Mouse (Mus musculus): ENCODE data around the gene Tmem59. TPM values are rescaled to one million over a fixed set of nuclear protein-coding genes. Genes with fewer than 3 reads are reported as not detected.
A peak's percentile ranks its signal among the peaks of the same experiment; 100 is the strongest.

The Tmem59 gene
- 322 and 328 TPM in 2 replicates for polyA plus RNA-seq (2015; fragmentation: Nextera tagmentation; extraction: Ambion mirVana)

DNA sequence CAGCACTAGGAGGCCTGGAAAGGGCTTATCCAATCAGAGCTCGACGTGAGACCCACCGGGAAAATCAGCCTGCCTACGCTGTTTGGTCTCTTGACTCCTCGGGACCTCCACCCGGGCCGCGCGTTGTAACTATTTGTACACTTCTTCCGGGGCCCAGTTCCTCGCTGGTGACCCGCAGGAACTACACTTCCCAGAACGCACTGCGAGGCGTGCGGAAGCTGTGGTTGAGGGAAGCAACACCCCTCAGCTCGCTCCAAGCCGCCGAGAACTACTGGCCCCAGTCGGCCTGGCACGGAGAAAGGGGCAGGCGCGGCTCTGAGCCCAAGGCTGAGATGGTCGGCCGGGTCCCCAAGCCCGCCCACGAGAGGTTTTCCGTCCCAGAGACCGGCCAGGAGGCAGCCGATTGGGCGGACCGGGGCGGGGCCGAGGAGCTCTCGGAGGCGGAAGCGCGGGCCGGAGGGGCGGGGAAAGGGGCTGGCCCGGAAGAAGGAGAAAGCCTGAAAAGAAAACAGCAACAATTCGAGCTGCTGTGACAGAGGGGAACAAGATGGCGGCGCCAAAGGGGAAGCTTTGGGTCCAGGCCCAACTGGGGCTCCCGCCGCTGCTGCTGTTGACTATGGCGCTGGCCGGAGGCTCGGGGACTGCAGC, at the start of gene Tmem59:
Gene Tmem59, plus strand, starts transcription at position 218 of the 648 bp plus-strand sequence.
- peak within 1 kb of the TSS; percentile 75 for H3K4me2 ChIP-seq
- H3K9me3 ChIP-seq (replicated peaks) = no peaks in the 10 kb centered on the region
- peak; percentile 93 for ATAC-seq (replicated peaks; ENCODE audit: insufficient number of reproducible peaks, insufficient read depth, low FRiP score, low read depth)
- H3K36me3 ChIP-seq = peaks cover 16% of the 10 kb centered on the region; the same call in 1 of the 2 replicates
- WGBS = under 1% methylated on average over 49 of the region's 49 CpGs
- H3K27me3 ChIP-seq = no peaks in the 10 kb centered on the region
- peak within 1 kb of the TSS; percentile 97 for H3K27ac ChIP-seq
- peaks cover 30% of the 10 kb centered on the region for H3K4me1 ChIP-seq (replicated peaks)
- peak within 1 kb of the TSS; percentile 90 for H3K4me3 ChIP-seq
- peak within 1 kb of the TSS; percentile 69 for H3K9ac ChIP-seq

DNA sequence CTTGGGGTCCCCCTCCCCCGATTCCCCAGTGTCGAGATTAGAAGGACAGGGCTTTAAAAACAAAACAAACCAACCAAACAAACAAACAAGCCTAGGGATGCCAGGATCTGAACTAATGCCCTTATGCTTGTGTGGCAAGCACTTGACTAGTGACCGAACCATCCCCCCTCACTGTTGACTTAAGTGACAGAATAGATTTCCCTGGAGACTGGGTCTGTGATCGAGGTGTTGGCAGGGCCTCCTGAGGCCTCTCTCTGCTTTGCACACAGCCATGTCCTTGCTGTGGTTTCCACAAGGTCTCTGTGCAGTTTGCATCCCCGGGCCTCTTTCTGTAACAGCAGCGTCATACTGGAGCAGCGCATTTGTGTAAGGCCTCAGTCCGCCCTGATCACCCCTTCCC, 48.8 kb upstream of the Tmem59 start:
- H3K9me3 ChIP-seq (replicated peaks) = no peaks in the 10 kb centered on the region
- H3K36me3 ChIP-seq = no peaks in the 10 kb centered on the region
- WGBS = 69% methylated on average over 8 of the region's 8 CpGs
- no peak overlapping the region for H3K9ac ChIP-seq
- no peak overlapping the region for H3K4me3 ChIP-seq
- peaks cover 15% of the 10 kb centered on the region for H3K27me3 ChIP-seq
- H3K4me2 ChIP-seq = no peak overlapping the region
- peaks cover 7% of the 10 kb centered on the region; the same call in 1 of the 2 replicates for H3K4me1 ChIP-seq (replicated peaks)
- ATAC-seq (replicated peaks; ENCODE audit: insufficient number of reproducible peaks, insufficient read depth, low FRiP score, low read depth) = no peak
- H3K27ac ChIP-seq = no peak overlapping the region

DNA sequence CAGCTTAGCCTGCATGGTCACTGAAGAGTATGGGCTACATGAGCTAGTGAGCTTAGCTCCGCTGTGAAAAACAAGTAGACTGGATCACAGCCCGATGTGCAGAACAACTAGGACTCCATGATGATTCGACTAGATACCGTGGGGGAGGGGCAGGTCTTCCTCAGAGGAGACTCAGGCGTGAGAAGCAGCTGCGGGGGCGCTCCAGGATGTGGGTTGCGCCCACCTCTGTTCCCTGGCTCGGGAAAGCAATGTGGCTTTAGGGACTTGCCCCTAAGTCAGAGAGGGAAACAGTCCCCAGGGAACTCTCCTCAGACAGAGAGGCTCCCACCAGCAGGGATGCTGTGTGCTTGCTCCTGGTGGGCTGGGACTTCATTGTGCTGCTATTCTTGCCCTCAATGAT, 47.7 kb upstream of the Tmem59 start:
- Histone ChIP-seq H3K4me1 (replicated peaks) (peaks cover 7% of the 10 kb centered on the region; the same call in 1 of the 2 replicates), H3K9ac (no peak overlapping the region), H3K4me2 (no peak overlapping the region), H3K36me3 (no peaks in the 10 kb centered on the region), H3K4me3 (no peak overlapping the region), H3K27ac (no peak overlapping the region), H3K27me3 (peaks cover 14% of the 10 kb centered on the region), H3K9me3 (replicated peaks) (no peaks in the 10 kb centered on the region)
- ATAC-seq (replicated peaks; ENCODE audit: insufficient number of reproducible peaks, insufficient read depth, low FRiP score, low read depth) = no peak
- 22% methylated on average over 9 of the region's 9 CpGs for WGBS

DNA sequence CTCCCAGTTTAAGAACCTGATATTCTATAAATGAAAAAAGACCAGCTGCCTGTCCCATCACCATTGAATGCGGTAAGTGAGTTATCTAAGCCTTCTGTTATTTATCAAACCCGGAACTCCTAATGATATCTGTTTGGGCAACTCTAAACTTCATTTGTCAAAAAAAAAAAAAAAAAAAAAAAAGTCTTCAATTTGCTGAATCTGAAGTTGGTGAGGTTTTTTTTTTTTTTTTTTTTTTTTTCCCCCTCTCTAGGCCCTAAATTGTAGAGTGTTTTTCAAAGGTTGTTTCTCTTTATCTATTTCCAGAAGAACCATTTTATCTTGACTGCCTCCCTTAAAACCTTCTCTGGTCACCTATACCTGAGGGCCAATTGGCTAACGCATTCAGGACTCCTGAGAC, 43.3 kb upstream of the Tmem59 start:
- Histone ChIP-seq H3K9ac (no peak overlapping the region), H3K27ac (no peak overlapping the region), H3K4me2 (no peak overlapping the region), H3K4me1 (replicated peaks) (peaks cover 23% of the 10 kb centered on the region), H3K36me3 (no peaks in the 10 kb centered on the region), H3K4me3 (no peak overlapping the region), H3K9me3 (replicated peaks) (no peaks in the 10 kb centered on the region), H3K27me3 (0 out of 2 replicates have a peak, but pooled peaks cover 2% of the 10 kb centered on the region)
- 80% methylated on average over 3 of the region's 3 CpGs for WGBS
- ATAC-seq (replicated peaks; ENCODE audit: insufficient number of reproducible peaks, insufficient read depth, low FRiP score, low read depth) = no peak

DNA sequence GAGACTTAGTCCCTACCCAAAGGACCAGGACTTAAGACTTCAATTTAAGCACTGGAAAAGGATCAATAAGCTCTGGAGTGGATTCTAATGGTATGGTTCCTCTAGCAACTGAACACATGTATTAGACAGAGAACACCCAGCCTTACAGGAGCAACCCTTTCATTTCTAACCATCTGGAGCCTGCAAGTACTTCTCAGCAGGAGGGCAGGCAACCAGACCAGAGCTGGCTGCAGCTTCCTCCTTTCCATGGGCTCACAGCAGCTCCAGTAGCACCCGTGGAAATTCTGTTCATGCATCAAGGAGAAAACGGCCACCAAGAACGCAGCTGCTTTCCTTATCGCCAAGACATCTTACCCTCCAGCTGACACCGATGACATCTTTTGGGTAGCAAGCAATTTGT, 42.5 kb upstream of the Tmem59 start:
- no peak overlapping the region for H3K9ac ChIP-seq
- peaks cover 23% of the 10 kb centered on the region for H3K4me1 ChIP-seq (replicated peaks)
- H3K27ac ChIP-seq = no peak overlapping the region

DNA sequence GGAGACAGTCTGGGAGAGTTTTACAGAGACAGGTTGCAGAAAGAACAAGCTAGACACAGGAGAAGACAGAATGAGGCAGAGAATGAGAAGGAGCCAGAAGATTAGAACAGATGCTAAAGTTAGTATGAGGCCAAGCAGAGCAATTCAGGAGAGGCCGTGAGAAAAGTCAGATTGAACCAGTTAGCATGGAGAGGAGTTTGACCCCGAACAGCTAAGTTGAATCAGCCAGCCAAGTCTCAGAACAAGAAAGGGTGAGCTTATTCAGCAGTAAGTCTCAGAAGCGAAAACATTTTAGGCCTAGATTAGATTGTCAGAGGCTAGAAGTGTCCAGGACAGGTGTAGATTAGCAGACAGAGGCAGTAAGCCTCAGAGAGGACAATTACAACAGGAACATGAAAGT, 41.7 kb upstream of the Tmem59 start:
- 0 out of 2 replicates have a peak, but pooled peaks cover 2% of the 10 kb centered on the region for H3K27me3 ChIP-seq
- no peak overlapping the region for H3K4me3 ChIP-seq
- no peaks in the 10 kb centered on the region for H3K36me3 ChIP-seq
- WGBS = 34% methylated on average over 3 of the region's 3 CpGs
- no peak overlapping the region for H3K4me2 ChIP-seq
- H3K27ac ChIP-seq = no peak overlapping the region
- H3K9ac ChIP-seq = no peak overlapping the region
- no peak for ATAC-seq (replicated peaks; ENCODE audit: insufficient number of reproducible peaks, insufficient read depth, low FRiP score, low read depth)
- H3K9me3 ChIP-seq (replicated peaks) = no peaks in the 10 kb centered on the region
- H3K4me1 ChIP-seq (replicated peaks) = peaks cover 21% of the 10 kb centered on the region

More for the DNA sequence above, 42.5 kb upstream of the Tmem59 start:
- no peaks in the 10 kb centered on the region for H3K9me3 ChIP-seq (replicated peaks)
- 70% methylated on average over 5 of the region's 5 CpGs for WGBS
- H3K4me3 ChIP-seq = no peak overlapping the region
- no peak overlapping the region for H3K4me2 ChIP-seq
- 0 out of 2 replicates have a peak, but pooled peaks cover 2% of the 10 kb centered on the region for H3K27me3 ChIP-seq
- no peak for ATAC-seq (replicated peaks; ENCODE audit: insufficient number of reproducible peaks, insufficient read depth, low FRiP score, low read depth)
- no peaks in the 10 kb centered on the region for H3K36me3 ChIP-seq

DNA sequence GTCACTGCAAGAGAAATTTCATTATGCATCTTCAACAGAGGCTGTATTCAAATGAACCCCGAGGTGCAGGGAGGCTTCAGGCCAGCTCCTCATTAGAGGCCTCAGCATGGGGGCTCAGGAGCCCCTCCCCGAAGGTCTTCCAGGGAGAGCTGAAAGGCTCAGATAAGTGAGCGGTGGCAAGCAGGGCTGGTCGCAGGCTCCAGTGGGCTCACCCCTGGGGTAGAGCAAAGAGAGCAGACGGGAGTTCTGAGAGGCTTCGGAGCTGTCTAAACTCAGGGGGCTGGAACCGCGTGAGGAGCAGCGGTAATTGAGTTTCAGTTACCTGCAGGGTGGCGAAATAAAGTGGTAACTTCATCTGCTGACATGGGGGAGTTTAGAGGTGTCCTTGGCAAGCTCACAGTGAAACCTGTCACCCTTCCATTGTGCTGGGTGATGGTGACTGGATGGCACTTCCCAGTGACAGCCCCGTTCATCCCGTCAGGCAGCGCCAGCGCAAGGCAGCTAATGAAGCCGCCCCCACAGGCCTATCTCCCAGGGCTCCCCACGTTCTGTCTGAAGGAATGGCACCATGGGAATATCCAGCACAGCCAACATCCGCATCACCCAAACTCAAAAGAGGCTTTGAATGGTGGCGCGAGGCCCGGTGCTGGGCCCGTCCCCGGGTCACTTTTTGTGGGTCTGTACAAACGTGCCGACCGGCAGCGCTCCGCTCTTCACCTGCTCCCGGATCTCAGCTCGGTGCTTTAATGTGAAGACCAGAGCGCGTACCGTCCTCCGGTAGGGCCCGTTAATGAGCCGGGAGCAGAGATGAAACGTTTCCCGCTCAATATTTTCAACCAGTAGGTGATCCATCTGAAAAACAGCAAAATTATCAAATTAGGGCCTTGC, 39.0 kb upstream of the Tmem59 start:
- H3K27me3 ChIP-seq = 0 out of 2 replicates have a peak, but pooled peaks cover 2% of the 10 kb centered on the region
- no peak overlapping the region for H3K27ac ChIP-seq
- H3K4me3 ChIP-seq = no peak overlapping the region
- WGBS = 58% methylated on average over 37 of the region's 37 CpGs
- H3K4me1 ChIP-seq (replicated peaks) = peaks cover 21% of the 10 kb centered on the region
- ATAC-seq (replicated peaks; ENCODE audit: insufficient number of reproducible peaks, insufficient read depth, low FRiP score, low read depth) = no peak
- no peak overlapping the region for H3K4me2 ChIP-seq
- no peak overlapping the region for H3K9ac ChIP-seq
- H3K36me3 ChIP-seq = no peaks in the 10 kb centered on the region
- H3K9me3 ChIP-seq (replicated peaks) = no peaks in the 10 kb centered on the region

DNA sequence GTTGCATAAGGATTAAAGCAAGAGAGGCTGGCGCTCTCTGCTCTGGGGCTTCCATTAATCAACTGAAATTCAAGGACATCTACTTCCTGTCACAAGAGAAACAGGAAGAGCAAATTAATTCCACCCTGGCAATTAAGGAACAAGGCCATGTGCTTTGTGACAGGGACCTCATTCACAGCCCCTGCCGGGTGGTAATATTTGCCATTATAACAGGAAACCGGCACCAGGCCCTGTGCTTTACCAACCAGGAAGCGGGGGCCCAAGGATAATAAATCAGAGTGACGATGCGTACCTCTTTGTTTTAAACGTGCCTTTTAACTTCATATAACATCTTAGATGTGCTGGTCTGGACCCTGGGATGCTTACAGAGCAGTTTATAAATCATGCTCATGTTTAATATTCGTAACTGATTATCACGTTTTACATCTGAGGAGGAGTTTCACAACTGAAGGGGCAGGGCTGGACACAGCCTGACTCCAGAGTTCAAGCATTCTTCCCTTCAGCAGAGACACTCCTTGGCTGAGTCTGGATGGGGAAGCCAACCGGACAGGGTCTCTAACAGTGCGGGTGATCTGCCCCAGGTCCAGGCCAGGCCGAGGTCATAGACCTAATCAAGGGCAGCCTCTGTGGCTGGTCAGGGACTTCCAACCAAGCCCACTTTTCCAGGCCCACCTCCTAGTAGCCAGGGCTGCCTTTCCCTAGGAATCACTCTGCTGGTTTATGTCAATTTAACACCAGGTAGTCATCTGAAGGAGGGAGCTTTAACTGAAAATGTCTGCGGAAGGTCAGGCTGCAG, 38.2 kb upstream of the Tmem59 start:
- Histone ChIP-seq H3K27ac (no peak overlapping the region), H3K9ac (no peak overlapping the region), H3K27me3 (no peaks in the 10 kb centered on the region), H3K4me2 (no peak overlapping the region), H3K36me3 (no peaks in the 10 kb centered on the region), H3K4me3 (no peak overlapping the region), H3K4me1 (replicated peaks) (peaks cover 21% of the 10 kb centered on the region), H3K9me3 (replicated peaks) (no peaks in the 10 kb centered on the region)
- no peak for ATAC-seq (replicated peaks; ENCODE audit: insufficient number of reproducible peaks, insufficient read depth, low FRiP score, low read depth)
- WGBS = 59% methylated on average over 13 of the region's 13 CpGs

DNA sequence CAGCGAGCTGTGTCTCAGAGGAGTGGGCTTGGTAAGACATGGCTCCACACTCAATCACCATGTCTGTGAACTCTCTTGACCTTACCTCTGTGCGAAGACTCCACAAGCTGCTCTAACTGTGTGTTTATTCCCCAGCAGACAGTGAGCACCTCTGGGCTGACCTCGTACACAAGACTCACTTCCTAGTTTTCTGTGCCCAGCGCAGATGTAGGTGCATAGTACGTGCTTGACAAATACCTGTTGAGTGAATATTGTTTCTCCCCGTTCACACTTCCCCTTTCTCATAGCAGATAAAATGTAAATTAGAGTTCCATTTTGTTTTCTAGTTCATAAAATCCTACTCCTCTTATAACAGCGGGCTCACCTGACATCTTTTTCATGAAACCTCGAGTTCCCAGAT, 34.7 kb upstream of the Tmem59 start:
- no peaks in the 10 kb centered on the region for H3K9me3 ChIP-seq (replicated peaks)
- peaks cover 15% of the 10 kb centered on the region for H3K4me1 ChIP-seq (replicated peaks)
- no peak overlapping the region for H3K4me3 ChIP-seq
- H3K27me3 ChIP-seq = no peaks in the 10 kb centered on the region
- WGBS = 86% methylated on average over 8 of the region's 8 CpGs
- no peak for ATAC-seq (replicated peaks; ENCODE audit: insufficient number of reproducible peaks, insufficient read depth, low FRiP score, low read depth)
- no peak overlapping the region for H3K27ac ChIP-seq
- no peak overlapping the region for H3K9ac ChIP-seq
- no peak overlapping the region for H3K4me2 ChIP-seq
- H3K36me3 ChIP-seq = peaks cover 15% of the 10 kb centered on the region

DNA sequence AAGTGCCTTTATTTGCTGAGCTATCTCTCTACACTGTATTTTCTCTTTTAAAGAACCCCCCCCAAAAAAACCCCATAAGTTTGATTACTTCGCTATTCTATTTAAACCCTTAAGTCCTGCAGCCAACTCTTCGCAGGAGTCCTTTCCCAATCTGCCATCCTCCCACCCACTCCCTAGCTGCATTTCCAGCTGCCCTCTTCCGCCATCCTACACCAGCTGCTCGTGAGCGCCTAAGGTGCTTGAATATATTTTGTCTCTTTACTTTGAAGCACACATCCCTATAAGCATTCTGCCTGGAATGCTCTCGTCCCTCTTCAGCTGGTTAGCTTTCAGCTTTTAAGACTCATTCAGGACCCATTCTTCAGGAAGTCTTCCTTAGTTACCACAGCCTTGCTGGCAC, 27.2 kb upstream of the Tmem59 start:
- Histone ChIP-seq H3K4me1 (replicated peaks) (no peaks in the 10 kb centered on the region), H3K9me3 (replicated peaks) (no peaks in the 10 kb centered on the region), H3K4me3 (no peak overlapping the region), H3K36me3 (peaks cover 14% of the 10 kb centered on the region), H3K27me3 (no peaks in the 10 kb centered on the region), H3K4me2 (no peak overlapping the region), H3K27ac (no peak overlapping the region), H3K9ac (no peak overlapping the region)
- no peak for ATAC-seq (replicated peaks; ENCODE audit: insufficient number of reproducible peaks, insufficient read depth, low FRiP score, low read depth)
- 82% methylated on average over 6 of the region's 6 CpGs for WGBS

DNA sequence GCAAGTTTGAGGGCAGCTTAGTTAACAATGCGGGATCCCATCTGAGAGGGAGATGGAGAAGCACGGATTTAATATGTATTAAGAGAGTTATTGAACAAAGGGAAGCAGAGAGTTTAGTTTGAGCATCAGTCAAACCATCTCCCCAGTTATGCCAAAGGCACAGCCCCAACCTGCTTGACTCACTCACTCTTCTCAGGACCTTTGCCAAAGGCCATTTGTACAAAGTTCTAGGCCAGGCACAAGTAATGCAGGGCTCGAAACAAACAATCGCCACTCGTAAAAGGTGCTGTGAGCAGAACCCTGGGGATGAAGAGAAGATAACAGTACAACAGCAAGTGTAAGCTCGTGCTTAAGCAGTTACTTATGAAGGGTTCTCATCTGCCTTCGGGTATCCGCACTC, 25.6 kb upstream of the Tmem59 start:
- WGBS = 83% methylated on average over 8 of the region's 8 CpGs
- Histone ChIP-seq H3K9me3 (replicated peaks) (no peaks in the 10 kb centered on the region), H3K27ac (no peak overlapping the region), H3K4me3 (no peak overlapping the region), H3K4me2 (no peak overlapping the region), H3K36me3 (peaks cover 3% of the 10 kb centered on the region; the same call in 1 of the 2 replicates), H3K27me3 (no peaks in the 10 kb centered on the region), H3K9ac (no peak overlapping the region), H3K4me1 (replicated peaks) (0 out of 2 replicates have a peak, but pooled peaks cover 3% of the 10 kb centered on the region)
- no peak for ATAC-seq (replicated peaks; ENCODE audit: insufficient number of reproducible peaks, insufficient read depth, low FRiP score, low read depth)
